Mouse (Mus musculus) cerebellum, postnatal 4 days (tissue): Measurements from ENCODE around the gene 1600014C23Rik.

ENCODE experiments used
- DNase-seq, 2 experiments: peaks; one replicate each; pipeline ENCODE4 v3.0.0; 2022; ENCODE audit warnings: low spot score in 2 of 2, mixed read lengths in 1 of 2

Gene 1600014C23Rik

GRCm38 (mm10) chr17:45726249-45726648 lies 7.4 kb downstream of the 1600014C23Rik start:
- no peak for DNase-seq

GRCm38 (mm10) chr17:45724574-45724921 lies 9.1 kb downstream of the 1600014C23Rik start:
- DNase-seq, result no peak

- peak; percentile 85 to 93 for DNase-seq
Observed at GRCm38 (mm10) chr17:45723732-45724573, 9.7 kb downstream of the 1600014C23Rik start.

GRCm38 (mm10) chr17:45718323-45718722 lies 15.3 kb downstream of the 1600014C23Rik start:
- DNase-seq, result peak in 1 of 2 experiments; percentile 80

- no peak for DNase-seq
Observed at GRCm38 (mm10) chr17:45711525-45711924, 22.1 kb downstream of the 1600014C23Rik start.

GRCm38 (mm10) chr17:45710407-45710806 lies 23.2 kb downstream of the 1600014C23Rik start:
- DNase-seq, result no peak

GRCm38 (mm10) chr17:45709829-45710228 lies 23.8 kb downstream of the 1600014C23Rik start:
- DNase-seq, result no peak

GRCm38 (mm10) chr17:45708179-45708578 lies 25.5 kb downstream of the 1600014C23Rik start:
- DNase-seq, result no peak

GRCm38 (mm10) chr17:45707376-45707775 lies 26.3 kb downstream of the 1600014C23Rik start:
- DNase-seq, result no peak

GRCm38 (mm10) chr17:45706796-45707195 lies 26.8 kb downstream of the 1600014C23Rik start:
- no peak for DNase-seq

GRCm38 (mm10) chr17:45703187-45703586 lies 30.5 kb downstream of the 1600014C23Rik start:
- no peak for DNase-seq

GRCm38 (mm10) chr17:45702254-45702653 lies 31.4 kb downstream of the 1600014C23Rik start:
- no peak for DNase-seq

- DNase-seq, result no peak
Observed at GRCm38 (mm10) chr17:45701236-45701591, 32.4 kb downstream of the 1600014C23Rik start.

GRCm38 (mm10) chr17:45700496-45701235 lies 33.0 kb downstream of the 1600014C23Rik start:
- DNase-seq, result no peak

- no peak for DNase-seq
Observed at GRCm38 (mm10) chr17:45699039-45699740, 34.5 kb downstream of the 1600014C23Rik start.

GRCm38 (mm10) chr17:45698368-45698767 lies 35.3 kb downstream of the 1600014C23Rik start:
- no peak for DNase-seq

GRCm38 (mm10) chr17:45696981-45697380 lies 36.7 kb downstream of the 1600014C23Rik start:
- DNase-seq, result no peak

- no peak for DNase-seq
Observed at GRCm38 (mm10) chr17:45695227-45696120, 38.2 kb downstream of the 1600014C23Rik start.

- no peak for DNase-seq
Observed at GRCm38 (mm10) chr17:45693812-45694565, 39.7 kb downstream of the 1600014C23Rik start.

- DNase-seq, result no peak
Observed at GRCm38 (mm10) chr17:45692159-45692558, 41.5 kb downstream of the 1600014C23Rik start.

- no peak for DNase-seq
Observed at GRCm38 (mm10) chr17:45690044-45690443, 43.6 kb downstream of the 1600014C23Rik start.
